8 mouse cellular contexts compared by ENCODE assay signal in genomic region chr2:30066046-30066901, GRCm38 (mm10). TPM values are rescaled to one million over a fixed set of nuclear protein-coding genes. Genes with fewer than 3 reads are reported as not detected.
DNase-seq lines count a peak whose midpoint lies in the region; ATAC-seq and TF ChIP-seq lines count a peak whose summit lies in the region.

No protein-coding gene starts in this region.

- peak overlapping the region; percentile 91 for H3K27ac ChIP-seq in cerebellum, adult 2 months (ENCODE audit: insufficient read depth, low read length)
- H3K27ac ChIP-seq in forebrain, postnatal 0 days (ENCODE audit: low read depth, low read length): peak overlapping the region; percentile 95
- H3K27ac ChIP-seq in lung, embryonic 15.5 days: peak overlapping the region; percentile 100
- H3K27ac ChIP-seq in olfactory bulb, adult 2 months (ENCODE audit: insufficient read depth, low read depth, low read length): peak overlapping the region; percentile 96

- H3K4me3 ChIP-seq in cerebellum, adult 2 months (replicated peaks; ENCODE audit: insufficient read depth, low read depth, low read length): peak overlapping the region; percentile 87
- H3K4me3 ChIP-seq in forebrain, postnatal 0 days (ENCODE audit: low read depth, low read length): peak overlapping the region; percentile 99
- peak overlapping the region; percentile 93 for H3K4me3 ChIP-seq in lung, embryonic 15.5 days
- peak overlapping the region; percentile 99 for H3K4me3 ChIP-seq in olfactory bulb, adult 2 months (ENCODE audit: insufficient read depth, low read depth, low read length)

- DNase-seq in MEL-GATA-1-ER (ENCODE audit: extremely low read depth, low read depth): peak; percentile 72
- DNase-seq in cerebellum, adult 2 months: peak; percentile 94 to 96
- peak; percentile 96 for DNase-seq in forebrain, postnatal 0 days
- peak; percentile 97 for DNase-seq in heart, postnatal 4 days
- DNase-seq in layer of hippocampus, adult 9-10 months (ENCODE audit: low spot score): peak; percentile 49
- DNase-seq in thymus, adult 18-20 months: peak; percentile 92 to 93

- H3K9me3 ChIP-seq in forebrain, postnatal 0 days (ENCODE audit: low read length): no peaks in the 10 kb centered on the region
- no peaks in the 10 kb centered on the region for H3K9me3 ChIP-seq in lung, embryonic 15.5 days

- no peak for TF ChIP-seq CTCF in cerebellum, adult 2 months (IDR thresholded peaks at IDR 0.05; ENCODE audit: borderline replicate concordance, insufficient read depth, low read depth, low read length)
- TF ChIP-seq CTCF in forebrain, postnatal 0 days (IDR thresholded peaks at IDR 0.05; ENCODE audit: low read depth): no peak
- no peak for TF ChIP-seq CTCF in olfactory bulb, adult 2 months (IDR thresholded peaks at IDR 0.05; ENCODE audit: insufficient read depth, low read depth, low read length)

- peak overlapping the region; percentile 74 for H3K4me2 ChIP-seq in forebrain, postnatal 0 days (ENCODE audit: low read depth)
- H3K4me2 ChIP-seq in lung, embryonic 15.5 days: peak overlapping the region; percentile 78

- TF ChIP-seq POLR2A in cerebellum, adult 2 months (IDR thresholded peaks at IDR 0.05; ENCODE audit: borderline replicate concordance, insufficient read depth, low read length): peak; percentile 68; the same call in 1 of the 2 replicates
- TF ChIP-seq POLR2A in olfactory bulb, adult 2 months (IDR thresholded peaks at IDR 0.05; ENCODE audit: insufficient read depth, low read depth, low read length): peak; percentile 51

- under 1% methylated on average over 91 of the region's 101 CpGs for WGBS in cerebellum, adult 2 months
- 3% methylated on average over 49 of the region's 101 CpGs for WGBS in forebrain, postnatal 0 days
- 1% methylated on average over 83 of the region's 101 CpGs for WGBS in lung, embryonic 15.5 days
- WGBS in olfactory bulb, adult 2 months: 2% methylated on average over 93 of the region's 101 CpGs

- ATAC-seq in forebrain, postnatal 0 days: peak; percentile 95
- peak; percentile 92 for ATAC-seq in lung, embryonic 15.5 days (ENCODE audit: borderline replicate concordance, extremely low read depth, low FRiP score, low TSS enrichment)

- peak overlapping the region; percentile 94 for H3K9ac ChIP-seq in forebrain, postnatal 0 days
- H3K9ac ChIP-seq in lung, embryonic 15.5 days: peak overlapping the region; percentile 100

- peaks cover 13% of the 10 kb centered on the region for H3K36me3 ChIP-seq in forebrain, postnatal 0 days (ENCODE audit: insufficient read depth)
- peaks cover 27% of the 10 kb centered on the region for H3K36me3 ChIP-seq in lung, embryonic 15.5 days

- no peaks in the 10 kb centered on the region for H3K27me3 ChIP-seq in cerebellum, adult 2 months (ENCODE audit: control insufficient read depth, insufficient read depth, low read length)
- no peaks in the 10 kb centered on the region for H3K27me3 ChIP-seq in forebrain, postnatal 0 days (ENCODE audit: insufficient read depth, low read length)
- no peaks in the 10 kb centered on the region for H3K27me3 ChIP-seq in lung, embryonic 15.5 days

- no peaks in the 10 kb centered on the region for H3K4me1 ChIP-seq in cerebellum, adult 2 months (ENCODE audit: control insufficient read depth, insufficient read depth, low read length)
- H3K4me1 ChIP-seq in forebrain, postnatal 0 days (ENCODE audit: insufficient read depth): peaks cover 8% of the 10 kb centered on the region; the same call in 1 of the 2 replicates
- H3K4me1 ChIP-seq in lung, embryonic 15.5 days: peaks cover 38% of the 10 kb centered on the region
- peaks cover 23% of the 10 kb centered on the region for H3K4me1 ChIP-seq in olfactory bulb, adult 2 months (ENCODE audit: control insufficient read depth, insufficient read depth, low read length)

RNA-seq across cellular contexts. Expression of gene Set, which starts 9.1 kb away (rescaled TPM):
- 138 and 159 TPM in 2 replicates for polyA plus RNA-seq in cerebellum, adult 2 months (2012; rRNA removed)
- 361 and 392 TPM in 2 replicates for total RNA-seq in forebrain, postnatal 0 days (2014; rRNA removed)
- 349 and 384 TPM in 2 replicates for polyA plus RNA-seq in forebrain, postnatal 0 days (2015; fragmentation: Nextera tagmentation; extraction: Ambion mirVana)
- 100 to 1,000 TPM; 174 to 185 TPM for total RNA-seq in heart, postnatal 4 days (2021)
- polyA plus RNA-seq in lung, embryonic 15.5 days (2015; fragmentation: Nextera tagmentation; extraction: Ambion mirVana): 449 and 465 TPM in 2 replicates
- 163 TPM in 1 of 2 replicates, not detected in the other for polyA plus RNA-seq in olfactory bulb, adult 2 months (2012; ENCODE audit: insufficient read depth, insufficient read length, low replicate concordance, missing spikeins)

RNA-seq across cellular contexts. Expression of gene Pkn3, which starts 11.2 kb away (rescaled TPM):
- 2.4 TPM in 2 replicates for polyA plus RNA-seq in cerebellum, adult 2 months (2012; rRNA removed)
- 2.0 and 4.7 TPM in 2 replicates for total RNA-seq in forebrain, postnatal 0 days (2014; rRNA removed)
- 0.80 and 0.86 TPM in 2 replicates for polyA plus RNA-seq in forebrain, postnatal 0 days (2015; fragmentation: Nextera tagmentation; extraction: Ambion mirVana)
- total RNA-seq in heart, postnatal 4 days (2021): 10 to 100 TPM; 15.3 to 17.9 TPM
- polyA plus RNA-seq in lung, embryonic 15.5 days (2015; fragmentation: Nextera tagmentation; extraction: Ambion mirVana): 13.2 and 14.7 TPM in 2 replicates
- polyA plus RNA-seq in olfactory bulb, adult 2 months (2012; ENCODE audit: insufficient read depth, insufficient read length, low replicate concordance, missing spikeins): not detected in 2 replicates

RNA-seq across cellular contexts. Expression of gene Wdr34, which starts 17.6 kb away (rescaled TPM):
- 25.2 and 25.6 TPM in 2 replicates for polyA plus RNA-seq in cerebellum, adult 2 months (2012; rRNA removed)
- 88.4 and 103 TPM in 2 replicates for total RNA-seq in forebrain, postnatal 0 days (2014; rRNA removed)
- 65.1 and 83.6 TPM in 2 replicates for polyA plus RNA-seq in forebrain, postnatal 0 days (2015; fragmentation: Nextera tagmentation; extraction: Ambion mirVana)
- total RNA-seq in heart, postnatal 4 days (2021): 10 to 100 TPM; 15.2 to 15.8 TPM
- 34.0 and 34.5 TPM in 2 replicates for polyA plus RNA-seq in lung, embryonic 15.5 days (2015; fragmentation: Nextera tagmentation; extraction: Ambion mirVana)
- polyA plus RNA-seq in olfactory bulb, adult 2 months (2012; ENCODE audit: insufficient read depth, insufficient read length, low replicate concordance, missing spikeins): not detected in 2 replicates

RNA-seq across cellular contexts. Expression of gene Zdhhc12, which starts 27.2 kb away (rescaled TPM):
- 14.4 and 15.5 TPM in 2 replicates for polyA plus RNA-seq in cerebellum, adult 2 months (2012; rRNA removed)
- 19.5 and 25.7 TPM in 2 replicates for total RNA-seq in forebrain, postnatal 0 days (2014; rRNA removed)
- 20.8 and 23.3 TPM in 2 replicates for polyA plus RNA-seq in forebrain, postnatal 0 days (2015; fragmentation: Nextera tagmentation; extraction: Ambion mirVana)
- 10 to 100 TPM in 1 of 2 experiments, 1 to 10 TPM in 1; 7.8 to 10.6 TPM for total RNA-seq in heart, postnatal 4 days (2021)
- 31.4 and 32.5 TPM in 2 replicates for polyA plus RNA-seq in lung, embryonic 15.5 days (2015; fragmentation: Nextera tagmentation; extraction: Ambion mirVana)
- not detected in 2 replicates for polyA plus RNA-seq in olfactory bulb, adult 2 months (2012; ENCODE audit: insufficient read depth, insufficient read length, low replicate concordance, missing spikeins)

RNA-seq across cellular contexts. Expression of gene Zer1, which starts 58.1 kb away (rescaled TPM):
- 137 and 154 TPM in 2 replicates for polyA plus RNA-seq in cerebellum, adult 2 months (2012; rRNA removed)
- 51.9 and 70.2 TPM in 2 replicates for total RNA-seq in forebrain, postnatal 0 days (2014; rRNA removed)
- 5.4 and 10.3 TPM in 2 replicates for polyA plus RNA-seq in forebrain, postnatal 0 days (2015; fragmentation: Nextera tagmentation; extraction: Ambion mirVana)
- 10 to 100 TPM; 24.3 to 24.9 TPM for total RNA-seq in heart, postnatal 4 days (2021)
- polyA plus RNA-seq in lung, embryonic 15.5 days (2015; fragmentation: Nextera tagmentation; extraction: Ambion mirVana): 6.5 and 8.1 TPM in 2 replicates
- polyA plus RNA-seq in olfactory bulb, adult 2 months (2012; ENCODE audit: insufficient read depth, insufficient read length, low replicate concordance, missing spikeins): not detected in 2 replicates

Comparison
In these comparisons a context has a peak if more than half of its experiments do, and no peak if none do; other contexts are left out.
1. Peak in every context shown above with its lines: DNase-seq, ATAC-seq, H3K4me3 ChIP-seq and H3K27ac ChIP-seq.
2. RNA of gene Wdr34, which starts 17.6 kb away (polyA plus RNA-seq): 65.1 to 83.6 TPM in forebrain, postnatal 0 days, 34.0 to 34.5 TPM in lung, embryonic 15.5 days and 25.2 to 25.6 TPM in cerebellum, adult 2 months; not detected in olfactory bulb, adult 2 months; every median in the first group is over 10 times any median in the second.